Mouse (Mus musculus): ENCODE results near the gene Zfp804a. TPM values are rescaled to one million over a fixed set of nuclear protein-coding genes. Genes with fewer than 3 reads are reported as not detected.

Gene Zfp804a
- 10 to 100 TPM; 20.4 to 22.8 TPM for total RNA-seq (2021)

DNA sequence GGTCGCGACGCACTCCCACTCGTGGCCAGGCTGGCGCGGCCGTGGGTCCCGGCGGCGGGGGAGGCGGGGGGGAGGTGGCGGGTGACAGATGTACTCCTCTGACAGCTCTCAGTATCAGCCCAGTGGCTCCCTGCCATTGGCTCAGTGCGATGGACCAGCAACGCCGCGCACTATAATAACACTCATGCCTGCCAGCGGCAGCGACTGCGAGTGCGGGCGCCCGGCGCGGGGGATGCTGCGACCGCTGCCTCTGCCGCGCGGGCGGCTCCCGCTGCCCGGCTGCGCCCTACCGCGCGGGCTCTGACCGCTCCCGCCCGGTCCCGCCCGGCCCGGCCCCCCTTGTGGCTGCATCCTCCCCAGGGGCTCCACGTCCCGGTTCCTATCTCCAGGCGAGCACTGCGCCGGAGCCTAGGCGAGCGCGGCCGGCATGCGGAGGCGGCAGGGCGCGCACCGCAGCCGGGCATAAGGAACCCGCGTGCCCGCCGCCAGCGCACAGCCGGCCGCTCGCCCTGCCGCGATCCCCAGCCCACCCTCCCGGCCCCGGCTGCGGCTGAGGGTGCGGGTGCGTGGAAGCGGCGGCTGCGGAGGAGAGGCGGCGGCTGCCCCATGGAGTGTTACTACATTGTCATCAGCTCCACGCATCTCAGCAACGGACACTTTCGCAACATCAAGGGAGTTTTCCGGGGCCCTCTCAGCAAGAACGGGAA, at the start of gene Zfp804a:
Gene Zfp804a, plus strand, starts transcription at position 38 of the 707 bp plus-strand sequence.
- peak; percentile 49 to 60 for DNase-seq (ENCODE audit: extremely low spot score in 1 of 2, low spot score in 1 of 2)

DNA sequence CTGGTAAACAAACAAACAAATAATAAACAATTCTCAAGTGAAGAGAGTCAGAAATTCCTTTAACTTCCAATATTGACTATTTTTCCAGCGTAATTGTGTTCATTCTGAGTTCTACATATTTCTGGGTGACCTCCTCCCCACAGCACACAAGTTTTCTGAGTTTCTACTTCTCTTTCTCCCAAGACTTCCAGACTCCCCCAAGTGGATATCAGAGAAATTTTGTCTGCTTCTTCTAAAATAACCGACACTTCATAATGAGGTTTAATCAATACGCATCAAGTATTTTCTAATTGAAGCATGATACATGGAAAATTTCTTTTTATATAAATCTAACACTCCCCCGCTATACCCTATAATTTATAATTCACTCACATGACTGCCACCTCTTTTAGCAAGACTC, 1.4 kb upstream of the Zfp804a start:
- DNase-seq (ENCODE audit: extremely low spot score in 1 of 2, low spot score in 1 of 2) = no peak

DNA sequence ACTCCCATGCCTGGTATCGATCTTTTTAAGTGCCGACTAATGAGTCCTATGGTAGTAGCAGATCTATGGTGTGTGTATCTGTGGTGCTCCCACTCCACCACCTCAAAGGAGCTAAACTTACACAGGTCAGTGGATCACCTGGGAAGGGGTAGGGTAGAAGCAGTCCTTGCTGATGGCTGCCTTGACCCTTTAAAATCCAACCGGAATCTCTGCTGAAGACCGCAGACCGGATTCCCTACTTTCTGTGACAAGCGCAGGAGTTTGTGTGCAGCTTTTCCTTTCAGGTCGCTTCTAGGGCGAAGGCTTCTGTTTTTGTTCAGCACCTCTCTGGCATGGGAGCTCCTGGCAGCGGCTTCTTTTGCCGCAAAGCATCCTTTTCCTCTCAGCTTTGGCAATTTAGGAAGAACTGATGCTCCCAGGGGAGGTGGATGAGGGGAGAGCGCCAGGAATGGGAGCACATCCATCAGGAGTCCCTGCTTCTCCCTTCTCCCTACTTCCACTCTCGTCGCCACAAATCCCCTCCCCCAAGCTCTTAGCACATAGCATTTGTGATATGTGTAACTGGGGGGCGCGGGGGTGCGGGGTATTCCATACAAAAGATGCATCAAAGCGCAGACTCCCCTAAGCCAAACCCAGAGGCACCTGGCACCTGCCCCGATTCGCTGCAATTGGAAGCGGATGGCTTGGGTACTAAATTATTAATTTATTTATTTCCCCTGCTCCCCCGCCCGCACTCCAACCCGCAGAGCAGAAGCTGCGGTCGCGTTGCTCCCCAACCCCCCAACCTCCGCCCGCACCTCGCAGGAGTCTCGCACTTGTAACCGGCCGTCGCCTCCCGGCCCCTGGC, 461 bp upstream of the Zfp804a start:
- DNase-seq (ENCODE audit: extremely low spot score in 1 of 2, low spot score in 1 of 2) = peak; percentile 56 to 69

DNA sequence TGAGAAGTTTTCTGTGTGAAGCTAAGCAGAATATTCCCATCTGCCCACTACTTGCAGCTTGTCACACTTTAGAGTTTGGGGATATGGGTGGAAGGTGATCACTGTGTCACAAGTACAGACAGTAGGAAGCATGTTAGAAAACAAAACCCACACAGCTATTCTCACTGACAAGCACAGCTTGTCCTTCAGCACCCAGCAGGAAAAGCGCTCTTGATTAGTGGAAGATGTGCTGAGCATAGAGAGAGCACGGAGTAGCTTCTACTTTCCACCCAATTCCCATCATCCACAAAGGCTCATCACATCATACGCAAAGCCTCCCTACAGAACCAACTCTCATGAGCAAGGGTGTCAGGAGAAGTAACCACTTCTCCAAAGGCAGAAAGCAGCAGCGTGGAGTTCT, 1.4 kb downstream of the Zfp804a start:
- no peak for DNase-seq (ENCODE audit: extremely low spot score in 1 of 2, low spot score in 1 of 2)

DNA sequence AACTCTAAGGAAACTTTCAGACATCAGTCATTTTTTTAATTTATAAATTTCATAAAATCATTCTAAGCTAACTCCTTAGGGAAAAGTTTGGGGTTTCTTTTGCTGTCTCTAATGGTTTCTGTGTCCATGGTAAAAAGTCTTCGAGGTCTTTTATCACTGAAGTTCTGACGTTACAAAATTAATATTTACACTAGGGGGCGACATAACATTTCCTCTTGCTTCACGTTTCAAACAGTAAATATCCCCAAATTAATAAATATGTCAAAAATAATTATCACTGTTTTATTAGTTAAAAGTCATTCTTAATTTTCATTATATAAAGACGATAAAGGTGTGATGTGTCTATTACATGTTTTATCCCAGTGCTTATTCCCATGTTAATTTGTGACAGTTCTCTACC, 11.6 kb downstream of the Zfp804a start:
- DNase-seq (ENCODE audit: extremely low spot score in 1 of 2, low spot score in 1 of 2) = no peak

DNA sequence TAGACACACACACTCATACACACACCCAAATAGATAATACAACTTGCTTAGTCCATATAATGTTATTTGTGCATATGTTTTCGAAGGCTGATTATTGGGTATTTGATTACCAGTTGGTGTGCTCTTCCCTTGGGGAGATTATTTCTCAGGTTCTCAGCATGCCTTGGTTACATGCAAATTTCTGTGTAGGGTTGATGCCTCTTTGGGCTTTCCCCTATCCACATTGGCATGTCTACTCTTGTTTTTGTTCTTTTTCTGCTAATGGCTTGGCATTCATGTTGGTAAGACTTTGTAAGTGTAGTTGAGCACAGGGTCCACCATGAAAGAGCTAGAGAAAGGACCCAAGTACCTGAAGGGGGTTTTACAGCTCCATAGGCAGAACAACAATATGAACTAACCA, 14.9 kb downstream of the Zfp804a start:
- DNase-seq (ENCODE audit: extremely low spot score in 1 of 2, low spot score in 1 of 2) = no peak

DNA sequence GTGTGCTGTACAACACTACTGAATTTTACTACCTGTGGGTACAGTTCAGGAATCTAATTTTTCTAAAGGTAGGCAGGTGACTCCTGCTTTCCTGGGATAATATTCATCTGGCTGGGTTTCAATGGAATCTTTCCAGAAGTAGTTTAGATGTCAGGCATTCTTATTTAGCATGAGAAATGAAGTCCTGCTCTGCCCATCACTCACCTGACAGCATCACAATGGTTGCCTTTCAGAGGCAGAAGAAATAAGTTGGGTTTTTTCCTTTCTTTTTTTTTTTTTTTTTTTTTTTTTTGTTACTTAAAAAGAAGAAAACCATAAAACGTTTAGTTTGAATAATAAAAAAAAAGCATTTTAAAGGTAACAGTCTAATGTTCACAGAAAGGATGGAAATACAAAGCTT, 16.1 kb downstream of the Zfp804a start:
- DNase-seq (ENCODE audit: extremely low spot score in 1 of 2, low spot score in 1 of 2) = no peak

DNA sequence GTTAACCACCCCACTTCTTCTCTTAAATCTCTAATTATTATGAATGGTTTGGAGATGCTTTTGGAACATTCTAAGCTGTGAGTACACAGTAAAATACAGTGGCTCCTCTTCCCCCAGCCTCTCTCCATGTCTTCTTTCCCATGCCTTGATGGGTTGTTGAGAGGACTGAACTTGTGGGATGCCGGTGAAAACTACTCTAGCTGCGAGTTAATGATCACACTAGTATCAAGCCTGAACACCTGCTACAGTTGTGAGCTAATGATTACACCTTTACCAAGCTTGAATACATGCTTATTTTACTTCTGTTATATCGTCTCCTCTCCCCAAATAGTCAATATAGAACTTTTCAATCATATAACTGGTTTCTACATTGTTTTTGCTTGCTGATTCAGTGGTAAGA, 23.9 kb downstream of the Zfp804a start:
- DNase-seq (ENCODE audit: extremely low spot score in 1 of 2, low spot score in 1 of 2) = no peak

DNA sequence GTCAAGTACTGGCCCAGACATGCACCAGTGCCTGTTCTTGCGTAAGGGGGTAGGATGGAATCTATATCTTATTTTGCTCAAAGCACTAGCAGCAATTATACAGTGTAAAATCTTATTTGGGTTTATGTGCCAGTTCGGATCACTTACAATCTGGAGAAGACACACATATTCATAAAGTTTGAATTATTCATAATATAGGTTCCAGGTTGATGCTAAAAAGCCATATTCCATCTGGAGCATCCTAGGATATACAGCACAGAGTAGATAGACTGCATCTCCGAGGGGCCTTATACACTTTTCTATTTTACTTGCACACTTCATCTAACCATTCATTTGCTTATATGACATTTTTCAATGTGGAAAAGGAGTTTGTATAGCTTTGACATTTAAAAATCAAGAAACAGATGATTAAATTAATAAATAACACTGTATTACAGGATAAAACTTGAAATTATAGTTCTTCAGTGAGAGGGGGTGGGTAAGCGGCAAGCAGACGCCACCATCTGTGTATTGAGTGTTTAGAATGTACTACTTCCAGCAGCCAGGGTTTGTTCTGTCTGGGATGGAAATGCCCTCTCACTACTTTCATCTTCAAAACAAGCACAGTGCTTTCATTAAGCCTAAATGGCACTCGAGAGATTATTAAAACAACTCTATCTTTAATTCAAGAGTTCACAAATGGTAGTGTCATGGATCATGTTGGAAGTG, 25.4 kb downstream of the Zfp804a start:
- DNase-seq (ENCODE audit: extremely low spot score in 1 of 2, low spot score in 1 of 2) = no peak

DNA sequence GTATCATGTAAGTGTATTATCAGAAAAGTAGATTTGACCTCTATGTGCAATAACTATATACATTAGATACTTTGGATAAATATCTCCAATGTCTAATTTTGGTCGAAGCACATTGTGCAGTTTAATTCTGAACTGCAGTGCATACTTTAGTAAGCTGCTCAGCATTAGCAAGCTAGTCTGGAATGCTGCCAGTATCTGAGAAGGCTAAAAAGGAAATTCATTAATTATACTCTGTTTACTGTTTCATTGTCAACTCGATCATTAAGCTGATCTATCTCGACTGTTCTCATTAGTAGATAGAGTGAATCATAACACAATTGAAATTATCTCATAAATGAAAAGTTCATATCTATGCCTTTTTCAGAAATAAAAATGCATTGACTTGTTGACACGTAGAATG, 27.7 kb downstream of the Zfp804a start:
- no peak for DNase-seq (ENCODE audit: extremely low spot score in 1 of 2, low spot score in 1 of 2)

DNA sequence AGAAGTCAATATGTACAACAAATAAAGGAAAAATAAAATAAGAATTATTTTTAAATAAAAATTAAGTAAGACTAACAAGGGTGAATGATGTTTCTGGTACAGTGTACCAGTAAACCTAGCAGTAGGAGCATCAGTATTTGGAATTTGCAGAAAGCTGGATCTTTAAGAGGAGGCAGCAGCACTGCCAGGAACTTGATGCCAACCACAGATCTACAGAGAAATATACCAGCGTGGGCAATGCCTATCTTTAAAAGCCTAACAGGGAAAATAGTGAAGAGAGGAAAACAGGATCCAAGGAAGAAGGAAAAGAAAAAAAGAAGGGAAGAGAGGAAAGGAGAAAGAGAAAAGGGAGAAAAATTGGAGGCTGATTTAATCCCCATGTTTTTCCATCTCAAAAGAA, 60.1 kb downstream of the Zfp804a start:
- no peak for DNase-seq (ENCODE audit: extremely low spot score in 1 of 2, low spot score in 1 of 2)

DNA sequence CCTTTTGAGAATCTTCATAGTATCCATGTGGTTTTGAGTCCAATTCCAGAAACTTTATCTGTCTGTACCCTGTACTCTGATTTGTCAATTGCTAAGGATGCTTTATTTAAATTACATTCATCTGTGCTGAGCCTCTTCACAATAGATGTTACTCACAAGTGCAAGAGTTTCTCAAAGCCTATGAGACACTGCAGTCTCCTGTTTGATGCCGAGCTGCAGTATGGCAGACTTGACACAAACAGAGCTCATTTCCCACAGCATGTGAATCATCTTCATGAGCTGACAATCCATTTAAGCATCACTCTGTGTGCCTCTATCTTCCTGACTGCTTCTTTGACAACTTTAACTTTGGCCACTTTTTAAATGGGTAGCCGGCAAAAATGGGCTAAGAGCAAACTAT, 60.6 kb downstream of the Zfp804a start:
- no peak for DNase-seq (ENCODE audit: extremely low spot score in 1 of 2, low spot score in 1 of 2)

DNA sequence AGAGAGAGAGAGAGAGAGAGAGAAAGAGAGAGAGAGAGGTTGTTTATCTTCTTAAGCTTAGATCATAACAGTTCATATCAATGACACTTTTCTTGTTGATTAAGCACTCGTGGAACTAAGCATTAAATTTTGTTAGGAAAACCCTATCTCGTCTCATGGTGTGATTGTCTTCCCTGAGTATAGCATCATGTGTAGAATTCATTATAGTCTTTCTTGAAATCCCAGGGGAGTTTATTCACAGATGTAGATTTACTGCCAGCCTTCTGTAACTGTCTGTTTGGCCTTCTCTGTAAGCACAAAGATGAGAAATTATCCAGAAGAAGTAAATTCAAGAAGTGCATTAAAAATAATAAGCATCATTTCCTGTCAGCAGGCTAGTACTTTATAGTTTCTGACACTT, 66.6 kb downstream of the Zfp804a start:
- DNase-seq (ENCODE audit: extremely low spot score in 1 of 2, low spot score in 1 of 2) = no peak

DNA sequence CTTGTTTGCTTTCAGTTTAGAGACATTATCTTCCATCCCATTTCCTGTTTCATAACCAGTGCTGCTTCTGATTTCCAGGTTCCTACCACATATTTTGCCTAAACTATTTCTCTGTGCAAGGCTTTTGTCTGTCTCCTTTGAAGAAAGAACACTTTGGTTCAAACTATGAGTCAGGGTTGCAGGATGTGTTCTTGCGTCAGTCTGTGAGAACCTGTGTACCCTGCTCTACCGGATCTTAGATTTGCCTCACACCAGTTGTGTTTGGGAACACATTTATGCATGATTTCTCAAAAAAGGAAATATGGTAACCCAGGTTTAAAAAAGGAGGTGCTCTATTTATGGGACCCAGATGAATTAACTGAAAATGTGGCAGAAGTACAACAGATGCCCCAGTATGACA, 125.7 kb downstream of the Zfp804a start:
- no peak for DNase-seq (ENCODE audit: extremely low spot score in 1 of 2, low spot score in 1 of 2)

DNA sequence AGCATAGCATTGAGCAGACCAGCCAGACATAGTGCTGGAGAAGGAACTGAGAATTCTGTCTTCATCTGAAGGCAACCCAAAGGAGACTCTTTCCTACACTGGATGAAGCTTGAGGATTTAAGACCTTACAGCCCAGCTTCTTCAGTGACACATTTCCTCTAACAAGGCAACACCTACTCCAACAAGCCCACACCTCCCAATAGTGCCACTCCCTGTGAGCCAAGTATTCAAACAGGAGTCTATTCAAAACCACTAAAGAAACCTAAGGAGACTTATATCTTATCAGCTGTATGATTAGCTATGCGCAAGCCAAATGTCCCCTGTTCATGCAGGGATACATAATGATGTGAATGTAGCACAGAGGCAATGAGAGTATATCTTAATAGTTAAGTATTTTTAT, 128.0 kb downstream of the Zfp804a start:
- DNase-seq (ENCODE audit: extremely low spot score in 1 of 2, low spot score in 1 of 2) = no peak

DNA sequence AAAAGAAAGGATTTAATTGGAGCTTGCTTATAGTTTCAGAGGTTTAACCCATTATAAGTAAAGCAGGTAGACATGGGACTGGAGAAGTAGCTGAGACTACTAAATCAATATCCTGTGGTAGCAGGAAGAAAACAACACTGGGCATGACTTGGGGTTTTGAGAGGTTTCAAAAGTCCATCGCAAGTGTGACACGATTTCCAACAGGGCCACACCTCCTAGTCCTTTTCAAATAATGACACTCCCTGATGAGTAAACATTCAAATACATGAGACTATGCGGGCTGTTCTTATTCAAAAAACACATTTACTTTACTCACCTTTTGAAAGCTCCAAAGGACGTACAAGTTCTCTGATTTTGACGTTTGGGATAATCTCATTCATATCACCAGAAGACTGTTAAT, 146.9 kb downstream of the Zfp804a start:
- DNase-seq (ENCODE audit: extremely low spot score in 1 of 2, low spot score in 1 of 2) = no peak

DNA sequence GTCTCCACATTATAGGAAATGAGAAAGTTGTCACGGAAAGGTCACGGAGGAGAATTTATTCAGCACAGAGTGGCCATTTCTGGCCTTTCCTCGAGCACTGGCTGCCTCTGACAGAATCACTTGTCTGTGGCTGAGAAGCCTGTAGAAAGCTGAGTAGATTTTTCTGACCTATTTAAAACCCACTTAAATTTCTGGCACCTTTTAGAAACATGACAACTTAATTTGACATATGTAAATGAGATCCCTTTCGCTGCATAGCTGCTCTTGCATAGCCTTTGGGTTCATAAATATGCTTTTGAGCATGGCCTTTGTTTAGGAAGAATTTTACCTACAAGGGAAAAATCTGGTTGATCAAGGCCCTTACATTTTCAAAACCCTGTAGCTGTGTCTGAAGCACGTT, 147.6 kb downstream of the Zfp804a start:
- no peak for DNase-seq (ENCODE audit: extremely low spot score in 1 of 2, low spot score in 1 of 2)

DNA sequence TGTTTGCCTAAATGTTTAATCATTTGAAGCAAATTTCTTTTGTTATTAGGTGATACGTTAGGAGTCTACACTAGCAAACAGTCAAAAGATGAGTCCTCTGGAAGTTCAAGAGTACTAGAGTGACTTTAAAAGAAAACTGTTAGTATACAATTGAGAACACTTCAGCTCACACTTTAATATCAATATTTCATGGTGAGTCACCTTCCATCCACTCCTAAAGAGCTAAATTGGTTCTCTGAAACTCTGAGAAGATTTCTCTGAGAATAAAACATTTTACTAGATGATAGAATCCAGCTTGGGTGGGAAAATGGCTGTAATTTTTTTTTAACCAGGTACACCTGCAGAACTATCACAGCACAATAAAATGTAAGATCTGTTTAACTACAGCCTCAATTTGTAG, 157.6 kb downstream of the Zfp804a start:
- DNase-seq (ENCODE audit: extremely low spot score in 1 of 2, low spot score in 1 of 2) = no peak

DNA sequence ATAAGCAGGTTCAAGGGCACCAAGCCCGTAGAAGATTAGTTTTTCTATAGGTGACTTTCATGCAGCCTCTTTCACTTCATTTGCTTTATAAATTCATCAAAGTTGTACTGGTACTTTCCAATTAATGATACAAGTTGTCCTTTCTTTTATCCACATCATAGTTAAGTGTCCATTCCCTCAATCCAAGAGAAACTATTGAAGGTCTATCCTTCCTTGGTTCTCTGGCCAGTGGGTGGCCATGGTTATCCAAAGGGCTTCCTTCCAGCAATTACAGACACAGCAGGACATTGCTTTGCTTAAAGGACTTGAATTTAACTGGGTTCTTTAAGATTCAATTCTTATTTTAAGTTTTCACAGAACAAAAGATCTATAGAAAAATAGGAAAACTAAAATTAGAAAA, 158.9 kb downstream of the Zfp804a start:
- DNase-seq (ENCODE audit: extremely low spot score in 1 of 2, low spot score in 1 of 2) = no peak

DNA sequence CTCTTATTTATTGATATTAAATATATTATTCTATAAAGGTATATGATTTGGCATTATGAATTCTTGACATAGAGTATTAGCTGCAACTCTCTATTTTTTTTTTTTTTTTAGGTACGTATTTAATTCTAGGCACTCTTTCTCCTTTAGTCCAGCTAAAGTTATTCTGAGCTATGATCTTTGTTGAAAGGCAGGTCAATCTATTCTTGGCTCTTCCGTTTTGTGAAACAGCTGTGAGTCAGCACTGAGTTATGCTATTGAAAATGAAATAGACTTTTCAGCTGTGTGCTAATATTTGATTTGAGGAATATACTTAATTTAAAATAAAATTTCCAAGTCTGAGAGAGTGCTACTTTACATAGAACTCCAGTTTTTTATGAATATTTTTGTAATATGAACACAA, 164.9 kb downstream of the Zfp804a start:
- DNase-seq (ENCODE audit: extremely low spot score in 1 of 2, low spot score in 1 of 2) = no peak

DNA sequence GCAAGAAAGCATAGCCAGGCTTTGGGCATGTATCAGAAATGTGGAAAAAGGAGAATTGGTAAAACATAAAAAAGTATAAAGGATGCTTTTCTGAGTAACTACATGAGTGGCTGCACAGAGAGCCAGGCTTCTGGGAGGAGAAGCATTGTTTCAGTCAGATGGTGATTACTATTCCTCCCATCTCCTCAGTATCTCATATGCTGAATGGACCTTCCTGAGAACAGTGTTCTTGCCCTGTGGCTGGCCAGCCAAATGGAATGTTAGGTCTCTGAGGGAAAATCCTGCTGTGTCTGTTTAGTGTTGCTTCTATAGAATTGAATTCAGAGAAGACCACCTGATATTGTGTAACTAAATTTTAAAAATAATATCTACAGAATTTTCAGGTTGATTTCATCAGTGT, 193.0 kb downstream of the Zfp804a start:
- no peak for DNase-seq (ENCODE audit: extremely low spot score in 1 of 2, low spot score in 1 of 2)
